Mouse (Mus musculus): Measurements from ENCODE around the gene Ffar2. TPM values are rescaled to one million over a fixed set of nuclear protein-coding genes. Genes with fewer than 3 reads are reported as not detected.
"Not testable (repeated sequence)": the region's sequence is repeated elsewhere in the genome, so short reads cannot be mapped to it uniquely, and the experiment has no call there.

Gene Ffar2
- polyA plus RNA-seq, 1 experiment from 2014 or later = 11.6 TPM

DNA sequence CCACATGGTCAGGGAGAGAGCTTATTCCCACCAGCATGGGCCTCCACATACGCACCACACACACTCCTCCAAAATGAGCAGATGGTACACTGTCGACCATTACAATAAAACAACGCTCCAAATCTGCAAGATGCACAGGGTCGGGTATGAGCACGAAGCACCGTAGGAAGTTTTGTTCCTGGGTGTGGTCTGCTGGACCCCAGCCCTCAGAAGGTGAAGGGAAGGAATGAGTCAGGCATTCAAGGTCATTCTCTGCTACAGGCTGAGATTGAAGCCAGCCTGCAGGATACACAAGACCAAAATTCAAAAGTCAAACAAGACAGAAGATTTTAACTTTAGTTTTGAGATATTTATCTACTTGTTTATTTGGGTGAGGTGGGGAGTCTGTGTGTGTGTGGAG, 24.4 kb upstream of the Ffar2 start:
- no peak overlapping the region for H3K27ac ChIP-seq (ENCODE audit: low read length)
- H3K27me3 ChIP-seq (ENCODE audit: control insufficient read depth, insufficient read depth, low read length) = no peaks in the 10 kb centered on the region
- H3K4me1 ChIP-seq (ENCODE audit: control insufficient read depth, insufficient read depth, low read length) = no peaks in the 10 kb centered on the region
- no peak overlapping the region for H3K4me2 ChIP-seq (ENCODE audit: low read depth, low read length)
- H3K4me3 ChIP-seq (replicated peaks; ENCODE audit: low read length) = no peak overlapping the region
- no peak overlapping the region for H3K9ac ChIP-seq (ENCODE audit: low read length)
- no peaks in the 10 kb centered on the region for H3K9me3 ChIP-seq (replicated peaks; ENCODE audit: control insufficient read depth, low read length)
- no peaks in the 10 kb centered on the region for H3K36me3 ChIP-seq (ENCODE audit: control insufficient read depth, insufficient read depth, low read length)
- ATAC-seq (ENCODE audit: insufficient read depth, low FRiP score) = no peak
- 59% methylated on average over 6 of the region's 6 CpGs for WGBS

GRCm38 (mm10) chr7:30847386-30847785, 23.8 kb upstream of the Ffar2 start:
- no peak overlapping the region for H3K4me2 ChIP-seq (ENCODE audit: low read depth, low read length)
- ATAC-seq (ENCODE audit: insufficient read depth, low FRiP score) = no peak
- no peak overlapping the region for H3K27ac ChIP-seq (ENCODE audit: low read length)
- no peaks in the 10 kb centered on the region for H3K36me3 ChIP-seq (ENCODE audit: control insufficient read depth, insufficient read depth, low read length)
- no peaks in the 10 kb centered on the region for H3K4me1 ChIP-seq (ENCODE audit: control insufficient read depth, insufficient read depth, low read length)
- no peaks in the 10 kb centered on the region for H3K9me3 ChIP-seq (replicated peaks; ENCODE audit: control insufficient read depth, low read length)
- H3K9ac ChIP-seq (ENCODE audit: low read length) = no peak overlapping the region
- 61% methylated on average over 5 of the region's 5 CpGs for WGBS
- no peak overlapping the region for H3K4me3 ChIP-seq (replicated peaks; ENCODE audit: low read length)
- no peaks in the 10 kb centered on the region for H3K27me3 ChIP-seq (ENCODE audit: control insufficient read depth, insufficient read depth, low read length)

- no peaks in the 10 kb centered on the region for H3K27me3 ChIP-seq (ENCODE audit: control insufficient read depth, insufficient read depth, low read length)
- H3K36me3 ChIP-seq (ENCODE audit: control insufficient read depth, insufficient read depth, low read length) = no peaks in the 10 kb centered on the region
- H3K4me1 ChIP-seq (ENCODE audit: control insufficient read depth, insufficient read depth, low read length) = no peaks in the 10 kb centered on the region
- H3K27ac ChIP-seq (ENCODE audit: low read length) = no peak overlapping the region
- H3K4me2 ChIP-seq (ENCODE audit: low read depth, low read length) = no peak overlapping the region
- H3K4me3 ChIP-seq (replicated peaks; ENCODE audit: low read length) = no peak overlapping the region
- H3K9ac ChIP-seq (ENCODE audit: low read length) = no peak overlapping the region
- no peaks in the 10 kb centered on the region for H3K9me3 ChIP-seq (replicated peaks; ENCODE audit: control insufficient read depth, low read length)
- WGBS = 54% methylated on average over 2 of the region's 2 CpGs
- no peak for ATAC-seq (ENCODE audit: insufficient read depth, low FRiP score)
Measured at GRCm38 (mm10) chr7:30846505-30847053, 23.0 kb upstream of the Ffar2 start.

DNA sequence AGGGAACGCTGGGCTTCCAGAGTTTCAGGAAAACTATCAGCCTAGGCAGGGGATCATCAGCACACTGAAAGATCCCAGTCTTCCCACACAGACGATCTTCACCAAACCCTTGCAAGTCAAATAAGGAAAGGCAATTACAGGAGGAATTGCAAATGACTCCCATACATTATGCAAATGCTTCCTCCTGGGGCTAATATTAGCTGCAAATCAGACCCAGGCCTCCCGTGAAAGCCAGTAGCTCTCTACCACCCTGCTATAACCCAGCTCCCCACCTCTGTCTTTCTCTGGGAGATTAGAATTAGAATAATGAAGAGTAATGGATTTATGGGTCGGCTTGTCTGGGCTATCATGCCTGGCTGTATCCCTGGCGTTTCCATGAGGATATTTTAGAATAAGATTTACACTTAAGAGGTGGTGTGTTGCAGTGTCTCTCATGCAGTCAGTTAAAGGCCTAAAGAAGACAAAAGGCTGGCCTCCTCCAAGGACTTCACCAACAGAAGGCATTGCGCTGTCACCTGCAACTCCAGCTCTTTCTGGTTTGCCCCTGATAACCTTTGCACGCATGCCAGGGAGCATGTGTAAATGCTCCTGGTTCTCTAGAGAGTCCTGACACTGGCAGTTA, 21.2 kb upstream of the Ffar2 start:
- no peaks in the 10 kb centered on the region for H3K4me1 ChIP-seq (ENCODE audit: control insufficient read depth, insufficient read depth, low read length)
- H3K27ac ChIP-seq (ENCODE audit: low read length) = no peak overlapping the region
- H3K27me3 ChIP-seq (ENCODE audit: control insufficient read depth, insufficient read depth, low read length) = no peaks in the 10 kb centered on the region
- H3K36me3 ChIP-seq (ENCODE audit: control insufficient read depth, insufficient read depth, low read length) = no peaks in the 10 kb centered on the region
- H3K4me2 ChIP-seq (ENCODE audit: low read depth, low read length) = no peak overlapping the region
- 30% methylated on average over 7 of the region's 7 CpGs for WGBS
- no peak overlapping the region for H3K4me3 ChIP-seq (replicated peaks; ENCODE audit: low read length)
- H3K9ac ChIP-seq (ENCODE audit: low read length) = no peak overlapping the region
- no peaks in the 10 kb centered on the region for H3K9me3 ChIP-seq (replicated peaks; ENCODE audit: control insufficient read depth, low read length)
- ATAC-seq (ENCODE audit: insufficient read depth, low FRiP score) = no peak

DNA sequence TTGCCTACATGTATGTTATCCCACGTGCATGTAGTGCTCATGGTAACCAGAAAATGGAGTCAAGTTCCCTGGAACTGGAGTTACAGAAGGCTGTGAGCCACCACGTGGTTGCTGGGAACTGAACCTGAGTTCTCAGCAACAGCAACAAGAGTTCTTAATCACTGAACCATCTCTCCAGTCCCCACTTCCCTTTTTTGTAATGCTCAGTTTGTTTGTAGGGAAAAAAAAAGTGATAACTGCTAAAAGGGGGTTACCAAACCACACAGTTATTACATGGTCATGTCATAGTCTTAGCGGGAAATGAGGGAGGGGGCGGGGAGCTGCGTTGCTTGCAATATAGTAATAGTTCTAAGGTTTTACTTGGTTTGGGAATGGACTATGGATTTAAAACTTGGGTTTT, 18.5 kb upstream of the Ffar2 start:
- no peaks in the 10 kb centered on the region for H3K9me3 ChIP-seq (replicated peaks; ENCODE audit: control insufficient read depth, low read length)
- no peaks in the 10 kb centered on the region for H3K4me1 ChIP-seq (ENCODE audit: control insufficient read depth, insufficient read depth, low read length)
- 82% methylated on average over 5 of the region's 5 CpGs for WGBS
- H3K4me3 ChIP-seq (replicated peaks; ENCODE audit: low read length) = no peak overlapping the region
- H3K27me3 ChIP-seq (ENCODE audit: control insufficient read depth, insufficient read depth, low read length) = no peaks in the 10 kb centered on the region
- no peak for ATAC-seq (ENCODE audit: insufficient read depth, low FRiP score)
- H3K36me3 ChIP-seq (ENCODE audit: control insufficient read depth, insufficient read depth, low read length) = no peaks in the 10 kb centered on the region
- H3K4me2 ChIP-seq (ENCODE audit: low read depth, low read length) = no peak overlapping the region
- no peak overlapping the region for H3K9ac ChIP-seq (ENCODE audit: low read length)
- H3K27ac ChIP-seq (ENCODE audit: low read length) = no peak overlapping the region

- no peak for ATAC-seq (ENCODE audit: insufficient read depth, low FRiP score)
- 53% methylated on average over 4 of the region's 4 CpGs for WGBS
- H3K27ac ChIP-seq (ENCODE audit: low read length) = no peak overlapping the region
Measured at GRCm38 (mm10) chr7:30841379-30841778, 17.8 kb upstream of the Ffar2 start.

DNA sequence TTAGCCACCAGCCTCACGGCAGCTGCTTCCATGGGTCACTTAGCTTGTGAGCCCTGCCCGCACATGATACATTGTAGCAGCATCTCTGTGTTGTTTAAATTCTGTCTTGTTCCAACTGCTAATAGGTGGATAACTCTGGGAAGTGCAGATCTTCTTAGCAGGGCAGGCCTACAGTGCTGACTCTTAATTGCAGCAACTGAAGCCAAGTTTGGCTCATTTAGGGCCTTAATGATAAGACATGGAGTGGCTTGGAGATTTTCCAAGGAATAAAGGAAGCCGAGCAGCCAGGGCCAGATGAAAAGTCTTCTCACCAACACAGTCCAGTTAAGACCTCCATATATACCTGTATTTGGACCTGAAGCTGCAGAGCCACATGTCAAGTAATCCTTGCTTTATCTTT, 16.7 kb upstream of the Ffar2 start:
- Histone ChIP-seq H3K4me3 (replicated peaks; ENCODE audit: low read length) (no peak overlapping the region), H3K9ac (ENCODE audit: low read length) (no peak overlapping the region), H3K4me2 (ENCODE audit: low read depth, low read length) (no peak overlapping the region), H3K9me3 (replicated peaks; ENCODE audit: control insufficient read depth, low read length) (no peaks in the 10 kb centered on the region), H3K27ac (ENCODE audit: low read length) (no peak overlapping the region), H3K36me3 (ENCODE audit: control insufficient read depth, insufficient read depth, low read length) (no peaks in the 10 kb centered on the region), H3K27me3 (ENCODE audit: control insufficient read depth, insufficient read depth, low read length) (no peaks in the 10 kb centered on the region), H3K4me1 (ENCODE audit: control insufficient read depth, insufficient read depth, low read length) (no peaks in the 10 kb centered on the region)
- no peak for ATAC-seq (ENCODE audit: insufficient read depth, low FRiP score)
- WGBS = 66% methylated on average over 3 of the region's 3 CpGs

More at GRCm38 (mm10) chr7:30841379-30841778, 17.8 kb upstream of the Ffar2 start:
- no peak overlapping the region for H3K4me3 ChIP-seq (replicated peaks; ENCODE audit: low read length)
- H3K36me3 ChIP-seq (ENCODE audit: control insufficient read depth, insufficient read depth, low read length) = no peaks in the 10 kb centered on the region
- H3K4me2 ChIP-seq (ENCODE audit: low read depth, low read length) = no peak overlapping the region
- H3K9me3 ChIP-seq (replicated peaks; ENCODE audit: control insufficient read depth, low read length) = no peaks in the 10 kb centered on the region
- no peaks in the 10 kb centered on the region for H3K27me3 ChIP-seq (ENCODE audit: control insufficient read depth, insufficient read depth, low read length)
- H3K9ac ChIP-seq (ENCODE audit: low read length) = no peak overlapping the region
- H3K4me1 ChIP-seq (ENCODE audit: control insufficient read depth, insufficient read depth, low read length) = no peaks in the 10 kb centered on the region

GRCm38 (mm10) chr7:30837277-30837676, 13.7 kb upstream of the Ffar2 start:
- Histone ChIP-seq H3K4me3 (replicated peaks; ENCODE audit: low read length) (no peak overlapping the region), H3K27me3 (ENCODE audit: control insufficient read depth, insufficient read depth, low read length) (no peaks in the 10 kb centered on the region), H3K36me3 (ENCODE audit: control insufficient read depth, insufficient read depth, low read length) (no peaks in the 10 kb centered on the region), H3K9ac (ENCODE audit: low read length) (no peak overlapping the region), H3K4me1 (ENCODE audit: control insufficient read depth, insufficient read depth, low read length) (no peaks in the 10 kb centered on the region), H3K27ac (ENCODE audit: low read length) (no peak overlapping the region), H3K9me3 (replicated peaks; ENCODE audit: control insufficient read depth, low read length) (no peaks in the 10 kb centered on the region), H3K4me2 (ENCODE audit: low read depth, low read length) (no peak overlapping the region)
- no peak for ATAC-seq (ENCODE audit: insufficient read depth, low FRiP score)

- H3K27me3 ChIP-seq (ENCODE audit: control insufficient read depth, insufficient read depth, low read length); H3K4me2 ChIP-seq (ENCODE audit: low read depth, low read length); H3K9me3 ChIP-seq (replicated peaks; ENCODE audit: control insufficient read depth, low read length); H3K4me1 ChIP-seq (ENCODE audit: control insufficient read depth, insufficient read depth, low read length); ATAC-seq (ENCODE audit: insufficient read depth, low FRiP score); H3K27ac ChIP-seq (ENCODE audit: low read length); H3K9ac ChIP-seq (ENCODE audit: low read length); H3K36me3 ChIP-seq (ENCODE audit: control insufficient read depth, insufficient read depth, low read length); H3K4me3 ChIP-seq (replicated peaks; ENCODE audit: low read length): not testable (repeated sequence)
- WGBS = 32% methylated on average over 7 of the region's 11 CpGs
Measured at GRCm38 (mm10) chr7:30832684-30833083, 9.1 kb upstream of the Ffar2 start.
